Mouse (Mus musculus) frontal cortex, postnatal 25 days (tissue): Measurements from ENCODE around the gene Hipk2.

Source experiments
- DNase-seq, 2 experiments: peaks; one replicate each; pipeline ENCODE4 v3.0.0; 2022; ENCODE audit warnings: low spot score in 2 of 2

The Hipk2 gene

GRCm38 (mm10) chr6:38866761-38867160, 9.2 kb downstream of the Hipk2 start:
- DNase-seq = no peak

GRCm38 (mm10) chr6:38866357-38866756, 9.6 kb downstream of the Hipk2 start:
- no peak for DNase-seq

DNA sequence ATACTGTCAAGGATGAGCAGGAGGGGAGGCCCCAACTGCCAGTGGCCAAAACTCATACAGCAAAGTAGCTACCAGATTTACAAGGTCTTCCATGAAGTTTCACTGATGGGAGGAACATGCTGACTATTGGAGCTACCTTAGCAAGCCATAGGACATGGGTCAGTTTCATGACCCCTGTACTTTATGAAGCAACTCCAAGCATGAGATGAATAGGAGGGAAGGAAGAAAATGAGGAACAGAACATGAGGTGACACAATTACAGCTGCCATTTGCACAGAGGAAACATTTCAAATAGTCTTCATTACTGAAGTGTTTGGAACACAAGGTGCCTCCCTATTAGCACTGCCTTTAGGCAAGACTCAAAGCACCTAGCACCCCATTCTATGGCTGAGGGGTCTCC, 10.2 kb downstream of the Hipk2 start:
- DNase-seq = no peak

- DNase-seq = no peak
Measured at GRCm38 (mm10) chr6:38863595-38863994, 12.4 kb downstream of the Hipk2 start.

DNA sequence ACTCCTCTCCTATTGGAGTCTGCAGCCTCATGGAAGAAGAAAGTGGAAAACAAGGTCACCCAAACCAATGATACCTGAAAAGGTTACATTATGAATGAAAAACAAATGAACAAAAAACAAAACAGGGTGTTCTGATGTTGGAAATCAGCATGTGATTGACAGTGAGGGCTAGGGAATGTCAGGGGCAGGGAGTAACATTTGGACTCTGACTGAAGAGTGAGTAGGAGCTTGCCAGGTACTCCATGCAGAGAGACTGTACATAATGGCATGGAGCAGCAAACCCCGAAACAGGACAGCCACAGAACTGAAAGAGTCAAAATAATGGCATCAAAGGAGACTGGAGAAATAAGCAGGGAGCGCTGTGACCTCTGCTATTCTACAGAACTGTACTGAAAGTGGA, 15.7 kb downstream of the Hipk2 start:
- no peak for DNase-seq

DNA sequence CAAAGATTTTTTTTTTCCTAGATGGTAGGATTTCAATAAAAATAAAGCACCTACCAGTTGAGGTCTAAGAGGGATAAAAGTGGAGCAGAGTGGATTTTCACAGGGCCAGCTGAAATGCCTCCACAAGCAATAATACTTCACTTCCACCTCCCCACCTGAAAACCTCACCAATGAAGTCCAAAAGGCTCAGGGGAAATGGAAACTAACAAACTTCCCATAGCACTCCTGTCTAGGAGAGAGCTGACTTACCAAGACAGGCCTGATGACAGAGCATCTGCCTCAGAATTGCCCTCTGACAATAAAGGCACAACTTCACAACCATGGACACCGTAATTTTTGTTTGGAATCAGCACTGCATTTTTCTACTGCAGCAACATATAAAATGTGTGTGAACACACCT, 16.1 kb downstream of the Hipk2 start:
- DNase-seq = no peak

- no peak for DNase-seq
Measured at GRCm38 (mm10) chr6:38853561-38853992, 22.4 kb downstream of the Hipk2 start.

- no peak for DNase-seq
Measured at GRCm38 (mm10) chr6:38851740-38852139, 24.2 kb downstream of the Hipk2 start.

DNA sequence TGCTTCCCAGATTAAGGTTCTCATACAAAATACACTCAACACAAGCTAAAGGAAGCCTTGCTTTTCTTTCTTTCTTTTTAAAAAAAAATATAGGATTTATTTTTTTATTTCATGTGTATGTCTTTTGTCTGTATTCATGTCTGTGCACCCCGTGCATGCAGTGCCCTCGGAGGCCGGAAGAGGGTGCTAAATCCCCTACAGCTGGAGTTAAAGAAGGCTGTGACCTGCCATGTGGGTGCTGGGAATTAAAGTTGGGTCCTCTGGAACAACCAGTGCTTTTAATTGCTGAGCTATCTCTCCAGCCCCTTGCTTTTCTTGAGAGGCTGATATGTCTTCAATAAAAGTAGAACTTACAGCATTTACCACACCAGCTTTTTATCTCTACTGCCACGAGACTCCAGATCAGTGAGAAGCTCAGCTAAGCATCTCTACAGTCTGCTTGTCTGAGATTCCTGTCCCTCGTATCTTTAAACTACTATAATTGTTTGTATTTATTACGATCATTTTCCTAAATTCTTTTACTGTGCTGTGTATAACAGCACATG, 25.2 kb downstream of the Hipk2 start:
- DNase-seq = no peak

DNA sequence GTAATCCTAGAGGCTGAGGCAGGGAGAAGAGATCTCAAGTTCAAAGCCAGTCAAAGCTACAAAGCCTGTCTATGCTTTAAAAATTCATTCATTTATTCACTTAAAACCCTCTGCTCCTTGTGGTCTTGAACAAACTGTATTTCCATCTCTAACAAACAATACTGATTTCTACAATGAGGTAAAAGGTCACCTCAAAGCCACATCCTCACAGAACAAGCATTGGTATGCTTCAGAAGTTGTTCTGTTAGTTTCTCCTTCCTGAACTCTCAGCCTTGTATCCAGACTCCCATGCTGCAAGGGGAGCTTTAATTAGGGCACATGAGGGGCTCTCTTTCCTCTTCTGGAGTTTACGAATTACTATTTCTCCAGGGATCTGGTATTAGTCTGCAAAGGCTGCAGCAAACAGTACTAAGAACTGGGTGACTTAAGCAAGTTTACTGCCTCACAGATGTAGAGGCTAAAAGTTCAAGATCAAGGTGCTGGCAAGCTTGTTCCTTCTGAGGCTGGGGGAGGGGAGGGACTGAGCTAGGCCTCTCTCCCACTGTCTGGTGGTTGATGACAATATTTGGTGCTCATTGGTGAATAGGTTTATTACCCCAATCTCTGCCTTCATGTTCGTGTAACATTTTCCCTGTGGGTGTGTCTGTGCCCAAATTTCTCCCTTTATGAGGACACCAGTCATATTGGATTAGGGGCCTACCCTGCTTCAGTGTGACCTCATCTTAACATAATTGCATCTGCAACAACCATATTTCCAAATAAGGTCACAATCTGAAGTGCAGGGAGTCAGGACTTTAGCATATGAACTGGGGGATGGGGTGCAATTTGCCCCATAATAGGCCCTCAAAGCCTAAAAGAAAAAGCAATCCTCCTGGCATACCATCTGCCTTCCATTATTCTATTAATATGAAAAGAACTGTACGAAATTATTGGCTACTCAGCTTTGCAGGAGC, 27.7 kb downstream of the Hipk2 start:
- no peak for DNase-seq

DNA sequence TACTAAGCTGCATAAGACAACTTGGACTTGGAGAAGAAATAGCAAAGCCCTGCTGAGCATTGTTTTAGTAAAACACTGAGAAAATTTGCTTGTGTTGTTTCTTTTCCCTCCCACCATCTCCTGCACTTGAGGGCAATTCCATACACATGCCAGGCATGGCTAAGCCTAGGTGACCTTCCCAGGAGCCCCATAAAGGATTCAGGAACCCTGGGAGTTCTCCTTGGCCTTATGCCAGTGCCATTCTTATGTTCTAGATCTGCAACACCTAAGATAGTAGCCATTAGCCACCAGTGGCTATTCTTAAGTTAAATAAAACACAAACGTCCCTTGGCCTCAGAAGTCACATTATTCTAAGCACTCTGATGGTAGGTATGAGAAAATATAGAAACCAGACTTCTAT, 28.5 kb downstream of the Hipk2 start:
- no peak for DNase-seq

DNA sequence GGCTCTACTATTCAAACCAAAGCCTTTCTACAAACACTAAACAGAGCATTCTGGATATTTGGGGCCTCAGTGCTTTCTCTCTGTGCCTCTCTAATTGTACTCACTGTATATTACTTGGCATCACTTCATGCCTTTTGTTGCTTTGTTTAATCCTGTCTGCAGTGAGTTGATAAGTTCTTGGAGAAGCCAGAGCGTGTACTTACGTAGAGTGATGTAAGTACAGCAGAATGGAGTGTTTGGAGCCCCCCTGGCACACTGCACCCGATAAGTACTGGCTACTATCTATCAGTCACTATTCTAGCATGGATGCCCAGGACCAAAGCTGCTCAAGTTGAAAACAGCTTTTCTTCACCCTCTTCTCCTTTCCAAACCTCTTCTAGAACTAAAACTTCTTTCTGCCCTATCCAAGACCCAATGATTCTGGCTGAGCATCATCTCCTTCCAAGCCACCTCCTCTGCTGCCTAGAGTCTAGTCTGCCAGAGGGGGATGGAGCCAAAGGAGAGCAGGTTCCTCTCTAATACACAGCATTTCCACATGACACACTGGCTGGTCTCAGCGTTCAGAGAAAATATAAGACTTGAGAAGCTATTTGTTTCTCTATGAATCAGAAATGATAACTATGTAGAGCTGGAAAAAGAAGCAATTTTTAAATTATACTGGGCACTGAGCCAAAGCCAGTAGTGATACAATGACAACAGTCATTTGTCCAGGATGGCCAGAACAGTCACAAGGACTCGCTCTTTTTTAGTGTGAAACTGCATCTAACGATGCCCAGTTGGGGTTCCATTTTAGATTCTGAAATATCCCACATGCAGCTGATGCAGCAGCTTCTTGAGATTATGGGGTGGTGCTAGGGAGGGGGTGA, 29.4 kb downstream of the Hipk2 start:
- no peak for DNase-seq

- no peak for DNase-seq
Measured at GRCm38 (mm10) chr6:38845876-38846275, 30.1 kb downstream of the Hipk2 start.

GRCm38 (mm10) chr6:38845117-38845516, 30.8 kb downstream of the Hipk2 start:
- no peak for DNase-seq

- no peak for DNase-seq
Measured at GRCm38 (mm10) chr6:38841551-38841950, 34.4 kb downstream of the Hipk2 start.

DNA sequence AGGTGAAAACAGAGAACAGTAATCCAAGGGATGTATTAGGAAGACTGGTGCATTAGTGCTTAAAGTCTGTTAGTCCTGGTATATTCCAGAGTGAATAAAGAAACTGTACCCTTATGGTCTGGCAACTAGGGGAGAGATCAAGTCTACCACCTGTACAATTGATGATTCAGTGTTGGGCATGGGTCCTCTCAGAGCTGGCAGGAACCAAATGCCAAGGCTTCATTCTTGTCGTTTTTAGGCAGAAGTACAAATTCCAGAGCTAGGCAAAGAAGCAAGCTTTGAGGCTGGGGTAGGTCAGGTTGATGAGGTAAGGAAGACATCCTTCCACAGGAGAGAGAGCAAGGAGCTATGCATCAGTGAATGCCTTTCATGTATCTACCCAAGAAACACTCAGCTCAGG, 35.2 kb downstream of the Hipk2 start:
- no peak for DNase-seq

DNA sequence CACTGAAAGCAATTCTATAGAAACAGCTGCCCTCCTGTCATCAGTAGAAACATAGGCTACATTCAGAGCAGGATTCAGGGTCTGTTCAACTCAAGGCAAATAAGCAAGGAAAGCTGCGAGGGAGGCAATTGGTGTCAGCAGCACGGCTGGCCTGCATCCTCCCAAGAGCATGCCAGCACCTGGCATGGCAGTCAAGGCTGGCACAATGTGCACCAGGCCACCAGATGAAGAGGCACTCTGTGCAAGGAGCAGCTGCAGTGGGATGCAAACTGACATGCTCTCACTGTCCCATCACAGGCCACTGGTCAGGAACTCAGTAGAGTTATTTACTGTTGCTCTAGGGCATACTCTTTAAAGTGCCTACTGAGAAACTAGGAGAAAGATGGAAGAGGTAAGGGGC, 35.6 kb downstream of the Hipk2 start:
- no peak for DNase-seq

GRCm38 (mm10) chr6:38839891-38840290, 36.1 kb downstream of the Hipk2 start:
- no peak for DNase-seq

DNA sequence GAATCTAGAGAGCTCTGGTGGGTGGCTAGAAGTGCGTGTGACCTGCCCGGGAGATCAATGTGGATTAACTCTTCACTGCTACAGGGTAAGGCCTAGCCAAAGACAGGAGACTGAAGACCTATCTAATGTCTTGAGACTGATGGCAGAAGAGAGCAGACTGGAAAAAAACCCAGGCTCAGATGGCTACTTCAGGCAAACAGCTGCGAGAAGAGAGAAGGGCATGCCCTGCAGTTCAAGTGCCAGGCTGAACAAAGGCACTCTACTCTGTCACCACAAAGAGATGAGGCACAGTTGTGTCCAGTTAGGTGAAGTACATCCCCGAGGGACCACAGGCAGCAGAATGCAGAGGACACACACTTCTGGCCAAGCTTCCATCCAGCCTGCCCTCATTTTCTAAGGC, 37.9 kb downstream of the Hipk2 start:
- no peak for DNase-seq

DNA sequence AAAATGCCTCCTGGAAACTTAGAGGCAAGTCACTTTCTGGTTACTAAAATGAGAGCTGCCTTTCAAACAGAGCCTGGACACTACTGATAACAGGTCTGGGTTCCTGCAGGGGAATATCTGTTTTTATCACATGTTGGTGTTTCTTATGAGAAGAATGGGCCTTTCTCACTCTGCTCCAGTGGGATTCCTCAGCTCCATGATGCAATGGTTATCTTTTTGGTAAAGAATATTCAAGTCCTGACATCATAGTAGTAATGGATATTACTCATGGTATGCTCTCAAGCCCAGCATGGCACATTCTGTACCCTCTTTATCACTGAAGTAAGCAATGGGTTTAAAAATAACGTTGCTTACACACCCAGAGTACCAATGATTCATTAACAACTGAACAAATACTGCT, 40.7 kb downstream of the Hipk2 start:
- DNase-seq = no peak

DNA sequence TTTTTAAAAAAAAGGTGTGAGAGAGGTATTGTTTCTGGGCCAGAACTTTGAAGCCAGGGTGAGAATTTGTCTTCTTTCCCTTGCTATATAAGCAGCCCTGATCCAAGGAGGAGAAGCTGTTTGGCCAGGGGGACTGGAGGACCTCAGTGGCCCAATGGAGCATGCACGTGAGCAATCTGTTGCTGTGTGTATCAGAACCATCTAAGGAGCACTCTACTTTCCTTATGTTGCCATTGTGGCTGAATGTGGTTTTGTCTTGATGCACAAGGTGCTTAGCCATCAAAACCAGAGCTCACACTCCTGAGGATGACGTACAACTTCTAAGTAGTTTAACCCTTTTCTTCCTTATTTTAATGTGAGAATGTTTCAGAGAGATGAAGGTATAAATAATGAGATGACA, 41.2 kb downstream of the Hipk2 start:
- no peak for DNase-seq

DNA sequence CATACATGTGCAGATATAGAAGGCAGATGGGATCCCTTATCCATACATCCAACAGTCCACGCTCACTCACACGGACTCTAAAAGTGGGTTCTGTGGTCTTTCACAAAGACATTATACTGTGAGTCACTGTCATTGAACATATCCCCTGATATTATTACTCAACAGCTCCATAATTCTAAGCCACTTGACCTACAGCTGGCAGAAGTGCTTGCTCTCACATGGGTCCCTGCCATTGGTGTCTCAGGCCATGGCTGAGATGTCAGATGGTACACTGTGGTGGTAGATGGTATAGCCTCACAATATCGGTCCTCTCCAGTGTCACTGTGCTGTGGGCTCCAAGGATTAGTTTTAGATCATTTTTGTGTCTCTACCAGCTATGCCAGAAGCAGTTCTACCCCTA, 42.2 kb downstream of the Hipk2 start:
- no peak for DNase-seq
